Mouse (Mus musculus): Measurements from ENCODE around the gene Tmcc2. TPM values are rescaled to one million over a fixed set of nuclear protein-coding genes. Genes with fewer than 3 reads are reported as not detected.

Tmcc2 gene
- polyA plus RNA-seq, 1 experiment from 2014 or later: 11.0 TPM

DNA sequence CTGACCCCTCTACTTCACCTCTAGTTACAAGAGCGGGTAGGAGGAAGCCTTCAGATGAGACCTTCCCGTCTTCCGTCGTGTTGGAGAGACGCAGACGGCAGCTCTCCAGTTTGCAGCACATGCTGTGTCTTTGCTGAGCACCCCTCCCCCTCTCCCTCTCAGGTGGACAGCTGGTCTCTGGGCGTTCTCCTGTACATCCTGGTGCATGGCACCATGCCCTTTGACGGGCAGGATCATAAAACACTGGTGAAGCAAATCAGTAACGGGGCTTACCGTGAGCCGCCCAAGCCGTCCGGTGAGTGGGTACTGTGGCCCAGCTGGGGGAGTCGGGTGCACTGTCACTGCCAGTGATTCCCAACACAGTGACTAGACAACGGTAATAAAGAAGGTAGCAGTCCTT is 60.7 kb downstream of the Tmcc2 start:
- H3K9ac ChIP-seq (ENCODE audit: low read length): no peak overlapping the region
- H3K9me3 ChIP-seq (ENCODE audit: control insufficient read depth, low read length): no peaks in the 10 kb centered on the region
- H3K4me1 ChIP-seq (replicated peaks; ENCODE audit: control insufficient read depth, insufficient read depth, low read length): peaks cover 38% of the 10 kb centered on the region
- no peak for ATAC-seq (ENCODE audit: low read depth)
- H3K4me3 ChIP-seq (ENCODE audit: low read length): no peak overlapping the region
- WGBS: 83% methylated on average over 15 of the region's 15 CpGs
- no peak overlapping the region for H3K27ac ChIP-seq (ENCODE audit: low read length)
- H3K36me3 ChIP-seq (ENCODE audit: control insufficient read depth, insufficient read depth, low read length): peaks cover 23% of the 10 kb centered on the region
- H3K27me3 ChIP-seq (ENCODE audit: control insufficient read depth, insufficient read depth, low read depth, low read length): no peaks in the 10 kb centered on the region
- H3K4me2 ChIP-seq (ENCODE audit: low read depth, low read length): no peak overlapping the region

DNA sequence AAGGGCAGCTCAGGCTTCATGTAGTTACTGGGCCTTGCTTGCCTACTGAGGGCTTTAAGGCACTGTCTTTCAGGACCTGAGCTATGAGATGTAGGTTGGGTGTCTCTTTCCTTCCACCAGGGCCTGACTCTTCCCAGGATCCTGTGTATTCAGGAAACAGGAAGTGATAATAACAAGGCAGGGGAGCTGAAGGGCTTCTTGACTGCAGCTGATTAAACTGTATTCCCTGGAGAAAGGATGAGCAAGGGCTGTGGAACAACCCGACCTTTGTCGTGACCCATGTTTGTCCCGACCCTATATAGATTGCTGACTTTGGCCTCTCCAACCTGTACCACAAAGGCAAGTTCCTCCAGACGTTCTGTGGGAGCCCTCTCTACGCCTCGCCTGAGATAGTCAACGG is 61.4 kb downstream of the Tmcc2 start:
- H3K9ac ChIP-seq (ENCODE audit: low read length): no peak overlapping the region
- 73% methylated on average over 7 of the region's 7 CpGs for WGBS
- no peak for ATAC-seq (ENCODE audit: low read depth)
- no peaks in the 10 kb centered on the region for H3K27me3 ChIP-seq (ENCODE audit: control insufficient read depth, insufficient read depth, low read depth, low read length)
- no peak overlapping the region for H3K27ac ChIP-seq (ENCODE audit: low read length)
- peaks cover 31% of the 10 kb centered on the region for H3K4me1 ChIP-seq (replicated peaks; ENCODE audit: control insufficient read depth, insufficient read depth, low read length)
- H3K36me3 ChIP-seq (ENCODE audit: control insufficient read depth, insufficient read depth, low read length): peaks cover 23% of the 10 kb centered on the region
- no peaks in the 10 kb centered on the region for H3K9me3 ChIP-seq (ENCODE audit: control insufficient read depth, low read length)
- H3K4me3 ChIP-seq (ENCODE audit: low read length): no peak overlapping the region
- H3K4me2 ChIP-seq (ENCODE audit: low read depth, low read length): no peak overlapping the region

DNA sequence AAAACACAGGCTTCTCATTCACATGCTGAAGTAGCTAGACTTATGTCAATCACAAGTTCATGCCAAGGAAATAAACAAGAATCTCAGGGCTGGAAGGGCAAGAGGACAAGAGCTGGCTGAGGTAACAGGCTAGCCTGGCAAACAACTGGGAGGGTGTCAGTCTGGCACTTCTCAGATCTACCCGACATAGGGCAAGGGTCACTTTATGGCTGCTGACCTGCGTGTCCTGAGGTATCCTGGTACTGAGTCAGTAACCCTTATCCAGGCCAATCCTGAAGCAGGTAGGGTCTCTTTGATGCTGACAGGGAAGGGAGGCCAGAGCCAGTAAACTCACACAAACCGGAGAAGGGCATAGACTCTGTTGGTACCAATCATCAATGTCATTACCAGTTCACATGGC is 62.5 kb downstream of the Tmcc2 start:
- no peaks in the 10 kb centered on the region for H3K27me3 ChIP-seq (ENCODE audit: control insufficient read depth, insufficient read depth, low read depth, low read length)
- WGBS: 69% methylated on average over 3 of the region's 3 CpGs

DNA sequence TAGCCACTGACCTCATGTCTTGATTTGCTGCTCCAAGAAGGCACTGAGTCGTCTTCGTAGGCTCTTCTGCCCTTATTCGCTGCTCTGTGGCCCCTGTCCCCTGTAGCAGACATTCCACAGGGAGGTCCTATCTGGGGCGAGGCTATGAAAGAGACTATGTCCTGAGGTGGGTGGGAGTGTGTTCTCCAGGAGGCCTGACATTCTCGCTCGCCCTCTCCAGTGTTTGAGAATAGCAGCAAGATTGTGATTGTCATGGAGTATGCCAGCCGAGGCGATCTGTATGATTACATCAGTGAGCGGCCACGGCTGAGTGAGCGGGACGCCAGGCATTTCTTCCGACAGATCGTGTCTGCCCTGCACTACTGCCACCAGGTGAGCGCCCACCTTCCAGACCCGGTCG is 63.6 kb downstream of the Tmcc2 start:
- Histone ChIP-seq H3K27me3 (ENCODE audit: control insufficient read depth, insufficient read depth, low read depth, low read length) (no peaks in the 10 kb centered on the region), H3K36me3 (ENCODE audit: control insufficient read depth, insufficient read depth, low read length) (peaks cover 22% of the 10 kb centered on the region), H3K9me3 (ENCODE audit: control insufficient read depth, low read length) (no peaks in the 10 kb centered on the region), H3K4me1 (replicated peaks; ENCODE audit: control insufficient read depth, insufficient read depth, low read length) (peaks cover 17% of the 10 kb centered on the region), H3K4me3 (ENCODE audit: low read length) (no peak overlapping the region), H3K9ac (ENCODE audit: low read length) (peak overlapping the region; percentile 11; the same call in 1 of the 2 replicates), H3K27ac (ENCODE audit: low read length) (no peak overlapping the region), H3K4me2 (ENCODE audit: low read depth, low read length) (no peak overlapping the region)
- ATAC-seq (ENCODE audit: low read depth): no peak
- 81% methylated on average over 17 of the region's 17 CpGs for WGBS

More for the DNA sequence above, 62.5 kb downstream of the Tmcc2 start:
- H3K9ac ChIP-seq (ENCODE audit: low read length): no peak overlapping the region
- no peak for ATAC-seq (ENCODE audit: low read depth)
- H3K9me3 ChIP-seq (ENCODE audit: control insufficient read depth, low read length): no peaks in the 10 kb centered on the region
- peaks cover 20% of the 10 kb centered on the region for H3K4me1 ChIP-seq (replicated peaks; ENCODE audit: control insufficient read depth, insufficient read depth, low read length)
- peaks cover 23% of the 10 kb centered on the region for H3K36me3 ChIP-seq (ENCODE audit: control insufficient read depth, insufficient read depth, low read length)
- H3K4me2 ChIP-seq (ENCODE audit: low read depth, low read length): no peak overlapping the region
- H3K27ac ChIP-seq (ENCODE audit: low read length): no peak overlapping the region
- H3K4me3 ChIP-seq (ENCODE audit: low read length): no peak overlapping the region

DNA sequence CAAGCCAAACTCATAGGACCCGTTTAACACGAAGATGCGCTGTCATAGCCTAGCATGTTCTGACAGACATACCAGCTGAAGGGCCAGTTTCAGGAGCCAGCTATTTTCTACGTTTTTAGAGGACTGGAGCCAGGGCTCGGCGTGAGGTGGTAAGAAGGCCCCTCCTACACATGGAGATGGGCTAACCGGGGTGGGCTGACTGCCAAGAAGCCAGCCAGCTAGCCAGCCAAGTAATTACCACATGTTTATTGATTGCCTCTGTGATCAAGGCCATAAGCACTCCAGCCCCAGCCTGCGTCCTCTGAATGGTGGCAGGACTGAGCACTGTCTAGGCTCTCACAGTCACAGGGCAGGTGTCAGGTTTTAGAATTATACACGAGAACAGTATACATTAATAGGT is 64.3 kb downstream of the Tmcc2 start:
- Histone ChIP-seq H3K4me2 (ENCODE audit: low read depth, low read length) (no peak overlapping the region), H3K4me3 (ENCODE audit: low read length) (no peak overlapping the region), H3K27ac (ENCODE audit: low read length) (no peak overlapping the region), H3K4me1 (replicated peaks; ENCODE audit: control insufficient read depth, insufficient read depth, low read length) (peaks cover 17% of the 10 kb centered on the region), H3K9me3 (ENCODE audit: control insufficient read depth, low read length) (no peaks in the 10 kb centered on the region), H3K36me3 (ENCODE audit: control insufficient read depth, insufficient read depth, low read length) (peaks cover 17% of the 10 kb centered on the region), H3K9ac (ENCODE audit: low read length) (no peak overlapping the region), H3K27me3 (ENCODE audit: control insufficient read depth, insufficient read depth, low read depth, low read length) (no peaks in the 10 kb centered on the region)
- no peak for ATAC-seq (ENCODE audit: low read depth)
- 43% methylated on average over 9 of the region's 9 CpGs for WGBS

DNA sequence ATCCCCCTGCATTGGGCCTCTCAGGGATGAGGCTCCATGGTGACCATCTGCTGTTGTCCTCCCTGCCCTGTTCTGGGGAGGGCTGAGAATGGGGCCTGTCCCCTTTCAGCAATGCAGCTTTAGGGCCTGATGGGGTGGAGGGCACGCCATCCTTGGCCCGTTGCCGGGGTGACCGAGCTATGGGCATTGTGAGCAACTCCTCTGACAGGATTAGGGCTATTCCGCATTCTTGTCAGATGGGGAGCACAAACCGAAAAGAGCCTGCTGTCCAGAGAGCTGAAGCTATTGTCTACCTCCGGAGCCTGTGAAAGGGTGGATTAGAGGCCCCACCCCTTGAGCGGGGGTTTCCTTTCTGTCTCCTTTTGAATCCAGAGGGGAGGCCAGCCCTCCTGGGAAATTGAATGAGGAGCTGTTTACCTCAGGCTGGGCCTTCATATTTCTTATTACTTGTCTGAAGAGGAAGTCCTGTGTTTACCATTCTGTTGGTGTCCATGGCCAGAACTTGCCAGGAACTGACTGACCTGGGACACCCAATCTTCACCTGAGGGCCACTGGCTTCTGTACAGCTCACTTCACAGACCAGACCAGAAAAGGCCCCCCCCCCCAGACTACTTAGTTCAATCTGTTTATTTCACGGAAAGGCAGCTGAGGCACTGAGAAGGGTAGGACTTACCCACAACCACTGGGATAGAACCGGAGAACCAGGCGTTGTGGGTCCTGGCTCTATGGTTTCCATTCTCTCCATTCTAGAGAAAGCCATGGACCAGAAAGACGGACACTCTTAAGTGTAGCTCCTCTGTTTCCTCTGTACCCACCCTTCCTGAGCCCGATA is 68.2 kb downstream of the Tmcc2 start:
- ATAC-seq (ENCODE audit: low read depth): peak; percentile 17; the same call in 1 of the 2 replicates
- no peak overlapping the region for H3K4me3 ChIP-seq (ENCODE audit: low read length)
- peaks cover 3% of the 10 kb centered on the region for H3K36me3 ChIP-seq (ENCODE audit: control insufficient read depth, insufficient read depth, low read length)
- 34% methylated on average over 13 of the region's 13 CpGs for WGBS
- no peak overlapping the region for H3K9ac ChIP-seq (ENCODE audit: low read length)
- peak overlapping the region; percentile 65 for H3K27ac ChIP-seq (ENCODE audit: low read length)
- no peak overlapping the region for H3K4me2 ChIP-seq (ENCODE audit: low read depth, low read length)
- no peaks in the 10 kb centered on the region for H3K9me3 ChIP-seq (ENCODE audit: control insufficient read depth, low read length)
- H3K4me1 ChIP-seq (replicated peaks; ENCODE audit: control insufficient read depth, insufficient read depth, low read length): peaks cover 34% of the 10 kb centered on the region
- no peaks in the 10 kb centered on the region for H3K27me3 ChIP-seq (ENCODE audit: control insufficient read depth, insufficient read depth, low read depth, low read length)

DNA sequence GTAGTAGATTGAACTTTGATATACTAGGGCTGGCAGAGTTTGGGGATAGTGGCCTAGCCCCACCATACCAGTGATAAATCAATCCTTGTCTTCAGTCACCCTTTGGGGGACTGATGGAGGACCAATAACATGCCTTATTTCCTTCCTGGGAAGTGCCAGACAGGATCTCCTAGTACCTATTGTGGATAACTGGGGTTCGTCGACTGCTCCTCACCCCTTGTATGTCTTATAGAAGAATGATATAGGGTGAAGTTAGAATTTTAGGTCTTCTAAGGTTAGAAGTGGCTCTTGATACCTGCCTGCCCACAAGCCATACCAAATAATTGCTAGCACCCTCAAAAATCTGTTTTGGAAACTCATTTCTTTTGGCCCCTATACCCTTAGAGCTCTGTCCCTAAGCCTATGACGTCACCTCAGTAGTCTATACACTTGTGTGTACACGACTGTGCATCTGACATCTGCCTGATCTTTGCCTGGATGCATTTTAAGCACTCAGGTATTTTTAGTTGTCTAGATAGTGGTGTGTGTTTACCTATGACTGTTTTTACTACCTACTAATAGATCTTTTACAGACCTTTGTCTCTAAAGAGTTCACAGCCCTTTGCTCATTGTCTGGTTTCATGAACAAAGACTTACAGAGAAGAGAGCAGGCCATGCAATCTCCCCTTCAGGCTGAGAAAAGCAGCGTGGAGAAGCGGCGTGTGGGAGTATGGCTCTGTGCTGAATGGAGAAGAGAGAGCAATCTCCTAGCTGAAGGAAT is 69.1 kb downstream of the Tmcc2 start:
- H3K4me3 ChIP-seq (ENCODE audit: low read length): no peak overlapping the region
- H3K4me2 ChIP-seq (ENCODE audit: low read depth, low read length): no peak overlapping the region
- no peaks in the 10 kb centered on the region for H3K9me3 ChIP-seq (ENCODE audit: control insufficient read depth, low read length)
- H3K4me1 ChIP-seq (replicated peaks; ENCODE audit: control insufficient read depth, insufficient read depth, low read length): peaks cover 36% of the 10 kb centered on the region
- H3K36me3 ChIP-seq (ENCODE audit: control insufficient read depth, insufficient read depth, low read length): no peaks in the 10 kb centered on the region
- H3K9ac ChIP-seq (ENCODE audit: low read length): no peak overlapping the region
- 64% methylated on average over 7 of the region's 7 CpGs for WGBS
- H3K27ac ChIP-seq (ENCODE audit: low read length): peak overlapping the region; percentile 65
- no peak for ATAC-seq (ENCODE audit: low read depth)
- no peaks in the 10 kb centered on the region for H3K27me3 ChIP-seq (ENCODE audit: control insufficient read depth, insufficient read depth, low read depth, low read length)

DNA sequence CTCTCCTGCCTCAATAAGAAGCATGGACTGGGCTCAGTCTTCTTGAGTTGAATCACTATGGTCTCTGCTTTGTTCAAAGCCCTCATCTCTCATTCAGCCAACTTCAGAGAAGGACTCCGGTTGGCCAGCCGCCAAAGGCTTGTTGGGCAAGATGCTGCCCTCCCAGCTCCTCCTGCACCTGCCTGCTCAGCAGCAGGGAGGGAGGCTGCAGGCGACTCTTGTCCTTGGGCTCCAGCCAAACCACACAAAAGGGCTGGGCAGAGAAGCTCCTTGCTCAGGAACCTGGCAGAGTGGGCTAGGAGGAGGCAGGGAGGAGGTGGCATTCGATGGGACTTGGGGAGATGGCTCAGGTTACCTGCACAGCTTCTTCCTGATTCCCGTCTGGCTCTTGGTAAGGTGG is 71.8 kb downstream of the Tmcc2 start:
- Histone ChIP-seq H3K36me3 (ENCODE audit: control insufficient read depth, insufficient read depth, low read length) (no peaks in the 10 kb centered on the region), H3K9ac (ENCODE audit: low read length) (no peak overlapping the region), H3K9me3 (ENCODE audit: control insufficient read depth, low read length) (no peaks in the 10 kb centered on the region), H3K4me1 (replicated peaks; ENCODE audit: control insufficient read depth, insufficient read depth, low read length) (peaks cover 38% of the 10 kb centered on the region), H3K27ac (ENCODE audit: low read length) (peak overlapping the region; percentile 81), H3K4me2 (ENCODE audit: low read depth, low read length) (peak overlapping the region; percentile 66), H3K27me3 (ENCODE audit: control insufficient read depth, insufficient read depth, low read depth, low read length) (no peaks in the 10 kb centered on the region), H3K4me3 (ENCODE audit: low read length) (no peak overlapping the region; the same call in 1 of the 2 replicates)
- 38% methylated on average over 5 of the region's 5 CpGs for WGBS
- ATAC-seq (ENCODE audit: low read depth): peak; percentile 77

Measured in lung, embryonic 16.5 days (tissue).